Mouse (Mus musculus) heart, postnatal 0 days (tissue): ENCODE data around the gene Gfi1. TPM values are rescaled to one million over a fixed set of nuclear protein-coding genes. Genes with fewer than 3 reads are reported as not detected.

ENCODE experiments used
- ATAC-seq: fragments of 200-750 bp; cut with Nextera tagmentation; 2 replicates; pipeline ENCODE4 v1.8.0; 2017; ENCODE audit warnings: low read depth, moderate number of reproducible peaks, moderate library complexity; ENCODE audit not compliant: insufficient read depth
- DNase-seq: peaks from one replicate; pipeline ENCODE4 v3.0.0-alpha.2; 2016; ENCODE audit warnings: low spot score
- H3K27ac ChIP-seq: fragments of 300-500 bp; sonication (generic); 2 replicates; pipeline ENCODE4 v1.5.1; 2014; ENCODE audit warnings: low read depth, mild to moderate bottlenecking
- H3K27me3 ChIP-seq: fragments of 300-500 bp; sonication (generic); 2 replicates; pipeline ENCODE4 v1.6.1; 2014; ENCODE audit warnings: low read length, mixed read lengths; ENCODE audit not compliant: control insufficient read depth, insufficient read depth
- H3K36me3 ChIP-seq: fragments of 300-500 bp; sonication (generic); replicated peaks from 2 replicates; pipeline ENCODE4 v1.6.1; 2014; ENCODE audit warnings: low read length, mixed read lengths; ENCODE audit not compliant: control insufficient read depth, insufficient read depth
- H3K4me1 ChIP-seq: fragments of 300-500 bp; sonication (generic); 2 replicates; pipeline ENCODE4 v1.6.1; 2014; ENCODE audit warnings: antibody characterized with exemption; ENCODE audit not compliant: control insufficient read depth, insufficient read depth
- H3K4me2 ChIP-seq: fragments of 300-500 bp; sonication (generic); 2 replicates; pipeline ENCODE4 v1.6.1; 2014; ENCODE audit warnings: low read depth, mild to moderate bottlenecking, low read length, moderate library complexity
- H3K4me3 ChIP-seq: fragments of 300-500 bp; sonication (generic); 2 replicates; pipeline ENCODE4 v1.5.1; 2014; ENCODE audit warnings: low read depth, low read length
- H3K9ac ChIP-seq: fragments of 300-500 bp; sonication (generic); replicated peaks from 2 replicates; pipeline ENCODE4 v1.6.1; 2014; ENCODE audit warnings: low read depth, low read length, mixed read lengths
- H3K9me3 ChIP-seq: fragments of 300-500 bp; sonication (generic); replicated peaks from 2 replicates; pipeline ENCODE4 v1.6.1; 2016; ENCODE audit warnings: low read length; ENCODE audit not compliant: control insufficient read depth
- CTCF ChIP-seq: IDR thresholded peaks from 2 replicates; pipeline ENCODE4 v1.5.1; 2016; ENCODE audit warnings: antibody characterized with exemption, control low read depth, low read depth
- EP300 ChIP-seq: IDR thresholded peaks from 2 replicates; pipeline ENCODE4 v1.6.1; 2016; ENCODE audit warnings: antibody characterized with exemption, low read depth
- WGBS: fragments of 180-500 bp; shearing (Covaris S2); extraction: QIAGEN DNeasy Blood & Tissue Kit; methylation state at CpG from one replicate; pipeline ENCODE4 v1.1.7; 2014; 5-methylcytosine and 5-hydroxymethylcytosine counted together
- polyA plus RNA-seq: library from polyadenylated mRNA; unstranded; fragments of >200 nt; fragmentation: Nextera tagmentation; extraction: Ambion mirVana; gene quantifications from 2 replicates; pipeline ENCODE4 v1.2.1, GENCODE M21; 2015
- total RNA-seq: library from RNA; depleted of rRNA; stranded (reverse); fragments of >200 nt; gene quantifications from 2 replicates; pipeline ENCODE4 v1.2.3, GENCODE M21; 2014; ENCODE audit warnings: low replicate concordance

Gfi1 gene
- total and polyA plus RNA-seq, 2 experiments from 2014 or later, result not detected

GRCm38 (mm10) chr5:107722661-107723532 lies 2.9 kb downstream of the Gfi1 start:
- Histone ChIP-seq H3K9ac (no peak overlapping the region), H3K4me2 (peak overlapping the region; percentile 74), H3K4me1 (peaks cover 37% of the 10 kb centered on the region; the same call in 1 of the 2 replicates), H3K36me3 (no peaks in the 10 kb centered on the region), H3K27me3 (peaks cover 99% of the 10 kb centered on the region), H3K9me3 (no peaks in the 10 kb centered on the region), H3K27ac (no peak overlapping the region), H3K4me3 (peak overlapping the region; percentile 53)
- 2% methylated on average over 34 of the region's 34 CpGs for WGBS
- ATAC-seq (no peak), DNase-seq (no peak)
- TF ChIP-seq EP300, result no peak
- no peak for TF ChIP-seq CTCF

- H3K4me1 ChIP-seq, result peaks cover 37% of the 10 kb centered on the region; the same call in 1 of the 2 replicates
- H3K27me3 ChIP-seq, result peaks cover 98% of the 10 kb centered on the region
- no peaks in the 10 kb centered on the region for H3K9me3 ChIP-seq
- H3K9ac ChIP-seq, result no peak overlapping the region
- H3K27ac ChIP-seq, result no peak overlapping the region
- WGBS, result 3% methylated on average over 33 of the region's 33 CpGs
- peak overlapping the region; percentile 46 for H3K4me2 ChIP-seq
- H3K36me3 ChIP-seq, result no peaks in the 10 kb centered on the region
- no peak; the same call in 1 of the 2 replicates for ATAC-seq
- H3K4me3 ChIP-seq, result peak overlapping the region; percentile 53
- TF ChIP-seq EP300 (no peak), CTCF (no peak)
- DNase-seq, result no peak
These were observed 4.2 kb downstream of the Gfi1 start for GRCm38 (mm10) chr5:107721638-107722011.

GRCm38 (mm10) chr5:107720991-107721637 lies 4.7 kb downstream of the Gfi1 start:
- H3K27ac ChIP-seq, result no peak overlapping the region
- peaks cover 34% of the 10 kb centered on the region; the same call in 1 of the 2 replicates for H3K4me1 ChIP-seq
- no peak overlapping the region for H3K9ac ChIP-seq
- no peaks in the 10 kb centered on the region for H3K9me3 ChIP-seq
- H3K36me3 ChIP-seq, result no peaks in the 10 kb centered on the region
- peak overlapping the region; percentile 46 for H3K4me2 ChIP-seq
- H3K4me3 ChIP-seq, result peak overlapping the region; percentile 53
- DNase-seq, result no peak
- no peak; the same call in 1 of the 2 replicates for ATAC-seq
- peaks cover 93% of the 10 kb centered on the region for H3K27me3 ChIP-seq
- no peak for TF ChIP-seq EP300
- no peak for TF ChIP-seq CTCF
- 3% methylated on average over 58 of the region's 58 CpGs for WGBS

DNA sequence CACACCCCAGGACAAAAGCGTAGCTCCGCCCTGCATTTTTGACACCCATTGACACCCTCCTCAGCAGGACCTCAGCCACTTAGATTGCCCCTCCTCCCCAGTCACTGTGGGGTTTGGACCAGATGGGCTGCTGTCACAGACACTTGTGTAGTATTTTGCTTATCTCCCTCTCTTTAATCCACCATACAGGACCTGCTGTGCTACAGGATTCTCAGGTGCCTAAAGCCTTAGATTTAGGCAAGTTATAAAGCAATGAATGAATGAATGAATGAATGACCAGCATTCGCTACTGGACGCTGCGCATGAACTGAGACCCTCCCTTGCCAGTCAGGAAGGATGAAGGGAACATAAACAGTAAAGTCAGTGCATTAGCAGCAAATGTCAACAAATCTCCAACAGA lies 5.3 kb downstream of the Gfi1 start:
- WGBS, result 10% methylated on average over 5 of the region's 5 CpGs
- H3K27me3 ChIP-seq, result peaks cover 87% of the 10 kb centered on the region
- H3K4me1 ChIP-seq, result peaks cover 28% of the 10 kb centered on the region; the same call in 1 of the 2 replicates
- no peak overlapping the region; the same call in 1 of the 2 replicates for H3K4me3 ChIP-seq
- H3K4me2 ChIP-seq, result no peak overlapping the region
- TF ChIP-seq CTCF (no peak), EP300 (no peak)
- no peaks in the 10 kb centered on the region for H3K9me3 ChIP-seq
- DNase-seq, result no peak
- H3K9ac ChIP-seq, result no peak overlapping the region
- H3K27ac ChIP-seq, result no peak overlapping the region
- ATAC-seq, result no peak
- H3K36me3 ChIP-seq, result no peaks in the 10 kb centered on the region

DNA sequence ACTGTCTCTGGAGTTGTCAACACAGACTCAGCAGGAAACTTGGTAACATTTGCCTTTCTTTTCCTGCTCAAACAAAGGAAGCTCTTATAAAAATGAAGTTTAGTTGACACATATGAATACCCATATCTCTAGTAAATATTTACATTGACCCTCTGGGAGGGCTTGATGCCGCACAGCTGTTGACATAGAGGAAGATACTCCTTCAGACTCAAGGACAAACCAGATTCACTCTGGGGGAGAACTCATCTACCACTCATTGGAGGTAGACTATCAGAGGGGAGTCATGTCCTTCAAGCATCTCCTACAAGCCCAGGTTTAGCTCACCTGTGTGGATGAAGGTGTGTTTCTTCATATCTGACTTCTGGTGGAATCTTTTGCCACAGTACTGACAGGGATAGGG lies 6.0 kb downstream of the Gfi1 start:
- TF ChIP-seq CTCF, result no peak
- TF ChIP-seq EP300, result no peak
- 18% methylated on average over 1 of the region's 1 CpGs for WGBS

More for the DNA sequence above, 6.0 kb downstream of the Gfi1 start:
- H3K36me3 ChIP-seq, result no peaks in the 10 kb centered on the region
- no peak overlapping the region for H3K4me2 ChIP-seq
- no peak overlapping the region for H3K4me3 ChIP-seq
- peaks cover 21% of the 10 kb centered on the region; the same call in 1 of the 2 replicates for H3K4me1 ChIP-seq
- ATAC-seq (no peak), DNase-seq (no peak)
- H3K9ac ChIP-seq, result no peak overlapping the region
- peaks cover 82% of the 10 kb centered on the region for H3K27me3 ChIP-seq
- H3K27ac ChIP-seq, result no peak overlapping the region
- H3K9me3 ChIP-seq, result no peaks in the 10 kb centered on the region
